Mouse (Mus musculus): ENCODE results near the gene Foxf1. TPM values are rescaled to one million over a fixed set of nuclear protein-coding genes. Genes with fewer than 3 reads are reported as not detected.

Foxf1 gene
- polyA plus RNA-seq, 1 experiment from 2014 or later = 1.4 TPM

- Histone ChIP-seq H3K4me1 (replicated peaks) (peaks cover 37% of the 10 kb centered on the region), H3K9ac (replicated peaks) (no peak overlapping the region), H3K9me3 (no peaks in the 10 kb centered on the region), H3K4me3 (replicated peaks) (peak overlapping the region; percentile 57), H3K36me3 (no peaks in the 10 kb centered on the region), H3K27ac (no peak overlapping the region), H3K4me2 (peak overlapping the region; percentile 99), H3K27me3 (peaks cover 100% of the 10 kb centered on the region)
- 2% methylated on average over 57 of the region's 57 CpGs for WGBS
- ATAC-seq (ENCODE audit: insufficient number of reproducible peaks, insufficient read depth, low FRiP score, low TSS enrichment, low read depth) = no peak
These were observed 1.7 kb upstream of the Foxf1 start for GRCm38 (mm10) chr8:121082218-121083092.

- Histone ChIP-seq H3K27ac (no peak overlapping the region), H3K27me3 (peaks cover 99% of the 10 kb centered on the region), H3K4me2 (peak overlapping the region; percentile 99), H3K9ac (replicated peaks) (peak overlapping the region; percentile 58), H3K9me3 (no peaks in the 10 kb centered on the region), H3K36me3 (no peaks in the 10 kb centered on the region), H3K4me3 (replicated peaks) (peak overlapping the region; percentile 57), H3K4me1 (replicated peaks) (peaks cover 37% of the 10 kb centered on the region)
- ATAC-seq (ENCODE audit: insufficient number of reproducible peaks, insufficient read depth, low FRiP score, low TSS enrichment, low read depth) = no peak
- under 1% methylated on average over 89 of the region's 89 CpGs for WGBS
These were observed 872 bp upstream of the Foxf1 start for GRCm38 (mm10) chr8:121083093-121083935.

GRCm38 (mm10) chr8:121083936-121084209 is 313 bp upstream of the Foxf1 start:
- Histone ChIP-seq H3K4me1 (replicated peaks) (peaks cover 37% of the 10 kb centered on the region), H3K4me2 (peak overlapping the region; percentile 99), H3K4me3 (replicated peaks) (peak overlapping the region; percentile 57), H3K27ac (no peak overlapping the region), H3K36me3 (no peaks in the 10 kb centered on the region), H3K9ac (replicated peaks) (peak overlapping the region; percentile 58), H3K27me3 (peaks cover 99% of the 10 kb centered on the region), H3K9me3 (no peaks in the 10 kb centered on the region)
- ATAC-seq (ENCODE audit: insufficient number of reproducible peaks, insufficient read depth, low FRiP score, low TSS enrichment, low read depth) = no peak
- WGBS = 1% methylated on average over 14 of the region's 27 CpGs

DNA sequence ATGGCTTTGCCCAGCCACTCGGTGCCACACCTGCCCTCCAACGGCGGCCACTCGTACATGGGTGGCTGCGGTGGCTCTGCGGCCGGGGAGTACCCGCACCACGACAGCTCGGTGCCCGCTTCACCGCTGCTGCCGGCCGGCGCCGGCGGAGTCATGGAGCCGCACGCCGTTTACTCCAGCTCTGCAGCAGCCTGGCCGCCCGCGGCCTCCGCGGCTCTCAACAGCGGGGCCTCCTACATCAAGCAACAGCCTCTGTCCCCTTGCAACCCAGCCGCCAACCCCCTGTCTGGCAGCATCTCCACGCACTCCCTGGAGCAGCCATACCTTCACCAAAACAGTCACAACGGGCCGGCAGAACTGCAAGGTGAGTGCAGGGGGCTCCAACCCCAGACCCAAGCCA is 825 bp downstream of the Foxf1 start:
- WGBS = 1% methylated on average over 30 of the region's 30 CpGs
- Histone ChIP-seq H3K36me3 (no peaks in the 10 kb centered on the region), H3K4me1 (replicated peaks) (peaks cover 37% of the 10 kb centered on the region), H3K27ac (no peak overlapping the region), H3K4me2 (peak overlapping the region; percentile 99), H3K9ac (replicated peaks) (no peak overlapping the region), H3K4me3 (replicated peaks) (peak overlapping the region; percentile 57), H3K27me3 (peaks cover 99% of the 10 kb centered on the region), H3K9me3 (no peaks in the 10 kb centered on the region)
- ATAC-seq (ENCODE audit: insufficient number of reproducible peaks, insufficient read depth, low FRiP score, low TSS enrichment, low read depth) = no peak

DNA sequence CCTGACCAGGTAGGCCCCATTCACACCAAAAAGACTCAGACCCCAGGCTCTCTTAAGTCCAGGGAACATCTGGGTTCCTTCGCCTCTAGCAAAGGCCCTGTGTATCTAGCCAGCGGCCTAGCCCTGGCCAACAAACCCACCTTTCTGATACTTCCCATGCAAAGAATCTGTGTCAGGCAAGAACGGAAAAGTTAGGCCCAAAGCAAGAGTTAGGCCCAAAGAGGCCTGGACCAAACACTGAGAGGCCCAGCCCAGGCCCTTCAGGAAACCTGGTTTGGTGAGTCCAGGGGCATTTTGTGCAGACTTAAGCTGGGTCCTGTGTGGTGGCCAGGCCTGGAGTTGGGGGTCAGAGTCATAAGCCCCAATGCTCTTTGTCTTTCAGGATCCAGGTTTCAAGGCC is 1.4 kb downstream of the Foxf1 start:
- Histone ChIP-seq H3K27ac (no peak overlapping the region), H3K4me1 (replicated peaks) (peaks cover 36% of the 10 kb centered on the region), H3K36me3 (no peaks in the 10 kb centered on the region), H3K27me3 (peaks cover 99% of the 10 kb centered on the region), H3K4me3 (replicated peaks) (no peak overlapping the region; the same call in 1 of the 2 replicates), H3K4me2 (no peak overlapping the region), H3K9ac (replicated peaks) (no peak overlapping the region), H3K9me3 (no peaks in the 10 kb centered on the region)
- WGBS = 36% methylated on average over 3 of the region's 3 CpGs
- no peak for ATAC-seq (ENCODE audit: insufficient number of reproducible peaks, insufficient read depth, low FRiP score, low TSS enrichment, low read depth)

GRCm38 (mm10) chr8:121086004-121086900 is 2.1 kb downstream of the Foxf1 start:
- Histone ChIP-seq H3K36me3 (no peaks in the 10 kb centered on the region), H3K4me1 (replicated peaks) (peaks cover 32% of the 10 kb centered on the region), H3K9ac (replicated peaks) (no peak overlapping the region), H3K27me3 (peaks cover 99% of the 10 kb centered on the region), H3K4me2 (no peak overlapping the region), H3K27ac (no peak overlapping the region), H3K9me3 (no peaks in the 10 kb centered on the region), H3K4me3 (replicated peaks) (no peak overlapping the region)
- ATAC-seq (ENCODE audit: insufficient number of reproducible peaks, insufficient read depth, low FRiP score, low TSS enrichment, low read depth) = no peak
- 13% methylated on average over 19 of the region's 19 CpGs for WGBS

DNA sequence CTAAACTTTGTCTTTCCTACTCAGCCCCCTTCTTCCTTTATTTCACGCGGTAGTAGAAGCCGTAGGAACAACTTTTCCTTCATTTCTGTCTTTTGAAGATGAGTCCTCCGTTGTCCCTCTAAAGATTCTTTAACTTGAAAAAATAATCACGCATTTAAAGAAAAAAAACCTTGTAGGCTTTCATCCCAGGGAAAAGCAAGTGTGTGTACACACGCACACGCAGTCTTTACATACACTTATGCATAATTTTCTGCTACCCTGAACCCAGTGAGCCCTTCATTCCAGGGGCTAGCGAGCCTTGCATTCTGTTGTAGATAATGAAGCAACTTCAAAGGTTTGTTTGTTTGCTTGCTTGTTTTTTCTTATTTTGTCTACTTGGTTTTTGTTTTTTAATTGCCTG is 4.1 kb downstream of the Foxf1 start:
- H3K4me3 ChIP-seq (replicated peaks) = no peak overlapping the region
- H3K9ac ChIP-seq (replicated peaks) = no peak overlapping the region
- H3K36me3 ChIP-seq = no peaks in the 10 kb centered on the region
- H3K9me3 ChIP-seq = no peaks in the 10 kb centered on the region
- H3K27me3 ChIP-seq = peaks cover 97% of the 10 kb centered on the region
- H3K4me2 ChIP-seq = no peak overlapping the region
- ATAC-seq (ENCODE audit: insufficient number of reproducible peaks, insufficient read depth, low FRiP score, low TSS enrichment, low read depth) = no peak
- H3K4me1 ChIP-seq (replicated peaks) = peaks cover 22% of the 10 kb centered on the region
- no peak overlapping the region for H3K27ac ChIP-seq
- 4% methylated on average over 8 of the region's 8 CpGs for WGBS

DNA sequence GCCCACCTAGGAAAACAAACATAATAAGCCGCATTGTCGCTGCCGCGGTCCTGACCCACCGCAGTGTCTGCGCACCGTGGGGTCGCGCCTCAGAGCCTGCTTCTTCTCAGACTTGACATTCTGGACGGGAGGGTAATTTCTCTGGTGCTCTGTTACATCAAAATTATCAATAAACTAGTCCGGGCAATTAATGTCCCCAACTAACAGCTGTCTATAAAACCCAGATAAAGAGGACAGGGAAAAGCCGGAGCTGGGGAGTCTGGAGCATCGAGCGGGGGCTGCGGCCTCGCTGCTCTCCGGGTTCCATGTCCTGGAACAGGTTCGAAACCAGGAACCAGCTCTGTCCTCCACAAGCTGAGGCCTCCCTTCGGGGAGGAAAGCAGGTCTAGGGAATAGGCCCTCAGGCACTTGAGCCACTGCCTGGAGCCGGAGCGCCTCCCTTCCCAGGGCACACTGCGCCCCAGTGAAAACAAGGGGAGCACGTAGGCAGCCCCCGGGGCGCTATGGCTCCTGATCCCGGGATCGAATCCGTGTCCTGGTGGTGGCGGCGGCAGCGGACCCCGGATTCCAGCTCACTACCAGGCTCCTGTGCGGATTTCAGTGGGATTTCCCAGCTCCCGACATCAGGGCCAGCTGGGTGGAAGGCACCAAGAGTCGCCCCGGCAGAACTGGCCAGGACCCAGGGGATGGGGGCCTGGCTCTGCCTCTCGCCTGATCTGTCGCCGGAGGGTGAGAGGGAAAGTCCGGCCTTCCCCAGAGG is 4.9 kb downstream of the Foxf1 start:
- no peaks in the 10 kb centered on the region for H3K36me3 ChIP-seq
- WGBS = 2% methylated on average over 40 of the region's 40 CpGs
- H3K27ac ChIP-seq = no peak overlapping the region
- 0 out of 2 replicates have a peak overlapping the region, but pooled peaks have one; percentile 3 for H3K4me3 ChIP-seq (replicated peaks)
- no peak overlapping the region for H3K9ac ChIP-seq (replicated peaks)
- peaks cover 15% of the 10 kb centered on the region for H3K4me1 ChIP-seq (replicated peaks)
- peak overlapping the region; percentile 8; the same call in 1 of the 2 replicates for H3K4me2 ChIP-seq
- peaks cover 97% of the 10 kb centered on the region for H3K27me3 ChIP-seq
- no peak for ATAC-seq (ENCODE audit: insufficient number of reproducible peaks, insufficient read depth, low FRiP score, low TSS enrichment, low read depth)
- no peaks in the 10 kb centered on the region for H3K9me3 ChIP-seq

DNA sequence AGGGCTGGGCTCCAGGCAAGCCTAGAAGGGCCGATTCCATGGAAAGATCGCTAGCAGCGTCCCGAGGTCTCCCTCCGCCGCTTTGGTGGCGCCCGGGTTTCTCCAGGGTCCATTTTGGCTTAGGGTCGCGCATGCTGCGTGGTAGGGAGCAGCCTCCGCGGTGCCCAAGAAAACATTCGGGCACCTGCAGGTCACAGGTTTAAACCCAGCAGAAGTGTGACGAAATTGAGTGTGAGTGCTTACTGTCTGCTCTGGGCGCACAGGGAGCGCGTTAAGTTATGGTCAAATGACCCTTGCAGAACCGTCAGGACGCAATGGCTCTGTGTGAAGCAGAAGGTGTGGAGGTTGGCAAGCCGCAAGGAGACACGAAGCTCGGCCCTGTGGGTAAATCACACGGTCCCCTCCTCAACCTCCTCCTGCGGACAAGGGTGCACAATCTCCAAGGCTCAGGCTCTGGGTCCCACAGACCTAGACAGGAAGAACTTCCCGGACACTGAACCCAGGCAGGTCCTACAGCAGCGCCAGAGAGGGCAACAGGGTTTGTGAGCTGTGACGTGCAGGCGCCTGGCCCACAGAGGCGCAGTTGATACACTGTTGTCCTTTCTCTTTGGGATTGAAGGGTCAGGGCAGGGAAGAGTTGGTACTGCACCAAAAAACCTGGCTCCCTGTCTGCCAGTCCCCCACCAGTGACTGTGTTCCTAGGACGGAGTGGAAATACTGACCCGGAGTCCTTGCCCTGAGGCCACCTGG is 5.6 kb downstream of the Foxf1 start:
- no peaks in the 10 kb centered on the region for H3K36me3 ChIP-seq
- ATAC-seq (ENCODE audit: insufficient number of reproducible peaks, insufficient read depth, low FRiP score, low TSS enrichment, low read depth) = no peak
- H3K4me1 ChIP-seq (replicated peaks) = peaks cover 7% of the 10 kb centered on the region
- 0 out of 2 replicates have a peak overlapping the region, but pooled peaks have one; percentile 3 for H3K4me3 ChIP-seq (replicated peaks)
- H3K9ac ChIP-seq (replicated peaks) = no peak overlapping the region
- peaks cover 95% of the 10 kb centered on the region for H3K27me3 ChIP-seq
- H3K27ac ChIP-seq = no peak overlapping the region
- 5% methylated on average over 32 of the region's 32 CpGs for whole genome bisulfite sequencing
- peak overlapping the region; percentile 8; the same call in 1 of the 2 replicates for H3K4me2 ChIP-seq
- no peaks in the 10 kb centered on the region for H3K9me3 ChIP-seq

GRCm38 (mm10) chr8:121090716-121091115 is 6.5 kb downstream of the Foxf1 start:
- H3K9me3 ChIP-seq = no peaks in the 10 kb centered on the region
- H3K4me1 ChIP-seq (replicated peaks) = peaks cover 2% of the 10 kb centered on the region
- H3K27ac ChIP-seq = no peak overlapping the region
- H3K9ac ChIP-seq (replicated peaks) = no peak overlapping the region
- WGBS = 0% methylated on average over 1 of the region's 1 CpGs
- no peaks in the 10 kb centered on the region for H3K36me3 ChIP-seq
- no peak for ATAC-seq (ENCODE audit: insufficient number of reproducible peaks, insufficient read depth, low FRiP score, low TSS enrichment, low read depth)
- no peak overlapping the region for H3K4me2 ChIP-seq
- H3K27me3 ChIP-seq = peaks cover 88% of the 10 kb centered on the region
- no peak overlapping the region for H3K4me3 ChIP-seq (replicated peaks)
